Mouse (Mus musculus) embryonic fibroblast, embryonic 13.5 days (primary cell): ENCODE measurements around the gene Sp4. TPM values are rescaled to one million over a fixed set of nuclear protein-coding genes. Genes with fewer than 3 reads are reported as not detected.
A peak's percentile ranks its signal among the peaks of the same experiment; 100 is the strongest.

Source experiments
- H3K27ac ChIP-seq: 2 replicates; pipeline ENCODE4 v1.5.1; 2012; ENCODE audit warnings: low read length, control low read depth, inconsistent platforms; ENCODE audit not compliant: insufficient read depth
- H3K4me1 ChIP-seq: 2 replicates; pipeline ENCODE4 v1.6.1; 2011; ENCODE audit warnings: low read length; ENCODE audit not compliant: control insufficient read depth, insufficient read depth
- H3K4me3 ChIP-seq: 2 replicates; pipeline ENCODE4 v1.5.1; 2011; ENCODE audit warnings: mild to moderate bottlenecking, control low read depth, low read length; ENCODE audit not compliant: insufficient read depth
- CTCF ChIP-seq: IDR thresholded peaks from 2 replicates; pipeline ENCODE4 v1.5.1; 2011; ENCODE audit warnings: mild to moderate bottlenecking, control low read depth, low read length, moderate library complexity, borderline replicate concordance; ENCODE audit not compliant: insufficient read depth
- POLR2A ChIP-seq: IDR thresholded peaks from 2 replicates; pipeline ENCODE4 v1.6.1; 2011; ENCODE audit warnings: low read depth, mild to moderate bottlenecking, control low read depth, low read length, moderate library complexity
- polyA plus RNA-seq: library from polyadenylated mRNA; stranded (reverse); fragments of >200 nt; gene quantifications from 2 replicates; pipeline ENCODE4 v1.2.4, GENCODE M21; 2011; ENCODE audit warnings: low read depth; ENCODE audit not compliant: missing spikeins, insufficient read length

The Sp4 gene
- polyA plus RNA-seq, 1 experiment, result 6.0 TPM

- Histone ChIP-seq H3K4me1 (0 out of 2 replicates have a peak, but pooled peaks cover 2% of the 10 kb centered on the region), H3K4me3 (no peak overlapping the region), H3K27ac (no peak overlapping the region)
- TF ChIP-seq POLR2A (no peak), CTCF (no peak)
These were observed 1.8 kb upstream of the Sp4 start for GRCm38 (mm10) chr12:118303066-118303465.

- H3K4me1 ChIP-seq, result 0 out of 2 replicates have a peak, but pooled peaks cover 2% of the 10 kb centered on the region
These were observed 911 bp upstream of the Sp4 start for GRCm38 (mm10) chr12:118301866-118302835.

GRCm38 (mm10) chr12:118300754-118301071 lies 527 bp downstream of the Sp4 start:
- H3K4me1 ChIP-seq, result 0 out of 2 replicates have a peak, but pooled peaks cover 2% of the 10 kb centered on the region

More at GRCm38 (mm10) chr12:118301866-118302835, 911 bp upstream of the Sp4 start:
- TF ChIP-seq POLR2A (peak; percentile 18; the same call in 1 of the 2 replicates), CTCF (no peak)
- Histone ChIP-seq H3K4me3 (peak overlapping the region; percentile 99), H3K27ac (0 out of 2 replicates have a peak overlapping the region, but pooled peaks have one; percentile 27)

GRCm38 (mm10) chr12:118299956-118300355 lies 1.3 kb downstream of the Sp4 start:
- H3K4me1 ChIP-seq, result 0 out of 2 replicates have a peak, but pooled peaks cover 2% of the 10 kb centered on the region
- peak overlapping the region; percentile 5; the same call in 1 of the 2 replicates for H3K4me3 ChIP-seq
- no peak overlapping the region for H3K27ac ChIP-seq
- TF ChIP-seq CTCF, result no peak
- no peak for TF ChIP-seq POLR2A

More at GRCm38 (mm10) chr12:118300754-118301071, 527 bp downstream of the Sp4 start:
- Histone ChIP-seq H3K27ac (0 out of 2 replicates have a peak overlapping the region, but pooled peaks have one; percentile 9), H3K4me3 (peak overlapping the region; percentile 68)
- TF ChIP-seq POLR2A, result no peak
- no peak for TF ChIP-seq CTCF

GRCm38 (mm10) chr12:118299172-118299571 lies 2.1 kb downstream of the Sp4 start:
- Histone ChIP-seq H3K4me3 (no peak overlapping the region), H3K4me1 (0 out of 2 replicates have a peak, but pooled peaks cover 2% of the 10 kb centered on the region), H3K27ac (no peak overlapping the region)
- TF ChIP-seq CTCF (no peak), POLR2A (no peak)

GRCm38 (mm10) chr12:118298516-118298915 lies 2.7 kb downstream of the Sp4 start:
- H3K4me3 ChIP-seq, result no peak overlapping the region

GRCm38 (mm10) chr12:118296236-118296635 lies 5.0 kb downstream of the Sp4 start:
- 0 out of 2 replicates have a peak, but pooled peaks cover 2% of the 10 kb centered on the region for H3K4me1 ChIP-seq
- H3K27ac ChIP-seq, result no peak overlapping the region
- no peak overlapping the region for H3K4me3 ChIP-seq
- TF ChIP-seq POLR2A (no peak), CTCF (no peak)

More at GRCm38 (mm10) chr12:118298516-118298915, 2.7 kb downstream of the Sp4 start:
- Histone ChIP-seq H3K27ac (no peak overlapping the region), H3K4me1 (0 out of 2 replicates have a peak, but pooled peaks cover 2% of the 10 kb centered on the region)
- TF ChIP-seq CTCF, result no peak
- no peak for TF ChIP-seq POLR2A

GRCm38 (mm10) chr12:118295793-118296192 lies 5.4 kb downstream of the Sp4 start:
- no peak overlapping the region for H3K4me3 ChIP-seq
- no peak overlapping the region for H3K27ac ChIP-seq
- H3K4me1 ChIP-seq, result 0 out of 2 replicates have a peak, but pooled peaks cover 2% of the 10 kb centered on the region
- TF ChIP-seq POLR2A (no peak), CTCF (no peak)

GRCm38 (mm10) chr12:118288947-118289346 lies 12.3 kb downstream of the Sp4 start:
- TF ChIP-seq CTCF (no peak), POLR2A (no peak)
- H3K4me1 ChIP-seq, result no peaks in the 10 kb centered on the region
- H3K27ac ChIP-seq, result no peak overlapping the region
- no peak overlapping the region for H3K4me3 ChIP-seq

- Histone ChIP-seq H3K4me3 (no peak overlapping the region), H3K4me1 (no peaks in the 10 kb centered on the region), H3K27ac (no peak overlapping the region)
- TF ChIP-seq POLR2A, result no peak
- TF ChIP-seq CTCF, result no peak
These were observed 16.1 kb downstream of the Sp4 start for GRCm38 (mm10) chr12:118285099-118285498.
